Mouse (Mus musculus): ENCODE results near the gene Auts2.

DNA sequence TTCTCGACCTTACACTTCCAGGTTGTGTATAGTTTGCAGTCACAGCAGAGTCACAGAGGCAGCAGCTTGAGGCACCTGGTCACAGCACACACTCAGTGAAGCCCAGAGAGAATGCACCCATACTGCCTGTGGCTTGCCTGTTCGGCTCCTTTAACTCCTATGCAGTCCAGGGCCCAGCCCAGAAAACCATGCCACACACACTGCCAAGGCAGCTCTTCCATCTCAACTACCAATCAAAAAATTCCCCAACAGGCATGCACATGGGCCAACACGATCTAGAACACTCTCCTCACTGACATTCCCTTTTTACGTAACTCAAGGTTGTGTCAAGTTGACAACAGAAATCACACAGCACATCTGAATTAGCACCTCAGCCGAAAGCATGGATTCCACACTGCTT is 374.3 kb downstream of the Auts2 start:
- TF ChIP-seq CTCF (IDR thresholded peaks at IDR 0.05; ENCODE audit: low read depth), result no peak
- no peak for TF ChIP-seq EP300 (IDR thresholded peaks at IDR 0.05; ENCODE audit: low read depth)
